Mouse (Mus musculus) bone marrow macrophage, adult 2 months (primary cell): ENCODE data around the gene Slc8a3.

Experiments used
- CTCF ChIP-seq: IDR thresholded peaks from 2 replicates; pipeline ENCODE4 v1.5.1; 2012; ENCODE audit warnings: low read depth, mild to moderate bottlenecking, low read length, moderate library complexity
- POLR2A ChIP-seq: IDR thresholded peaks from 2 replicates; pipeline ENCODE4 v1.6.1; 2012; ENCODE audit warnings: mild to moderate bottlenecking, low read depth, low read length, borderline replicate concordance

DNA sequence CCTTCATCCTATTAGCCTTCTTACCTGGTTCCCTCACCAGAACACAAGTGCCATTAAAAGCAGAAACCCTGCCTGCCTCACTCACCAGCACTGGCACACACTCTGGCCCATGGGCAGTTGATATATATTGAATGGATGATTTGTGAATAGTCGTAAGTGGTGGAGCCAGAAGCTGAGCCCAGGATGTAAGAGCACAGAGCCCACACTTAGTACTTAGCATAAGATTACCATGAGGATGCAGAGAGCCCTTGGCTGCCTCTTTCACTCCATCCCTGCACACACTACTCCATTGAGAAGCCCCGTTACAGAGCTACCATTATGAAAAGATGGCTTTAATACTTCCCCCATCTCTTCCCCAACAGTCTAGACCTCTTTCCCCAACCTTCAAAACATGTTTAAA is 108.1 kb downstream of the Slc8a3 start:
- TF ChIP-seq CTCF (no peak), POLR2A (no peak)
